Comparison of ENCODE assay signal across 8 mouse cellular contexts in genomic region chrX:7604879-7605574, GRCm38 (mm10). TPM values are rescaled to one million over a fixed set of nuclear protein-coding genes. Genes with fewer than 3 reads are reported as not detected.
DNase-seq lines count a peak whose midpoint lies in the region; ATAC-seq and TF ChIP-seq lines count a peak whose summit lies in the region.

Ccdc22 (minus strand) TSS chrX:7605517.

- peak within 1 kb of the TSS; percentile 70 for H3K4me3 ChIP-seq in G1E (ENCODE audit: low read depth, low read length)
- peak within 1 kb of the TSS; percentile 44 for H3K4me3 ChIP-seq in forebrain, postnatal 0 days (ENCODE audit: low read depth, low read length)
- peak within 1 kb of the TSS; percentile 52 for H3K4me3 ChIP-seq in lung, embryonic 15.5 days

- peak within 1 kb of the TSS; percentile 56 for H3K9ac ChIP-seq in forebrain, postnatal 0 days
- peak within 1 kb of the TSS; percentile 27; the same call in 1 of the 2 replicates for H3K9ac ChIP-seq in lung, embryonic 15.5 days

- no peaks in the 10 kb centered on the region for H3K9me3 ChIP-seq in G1E (replicated peaks)
- no peaks in the 10 kb centered on the region for H3K9me3 ChIP-seq in forebrain, postnatal 0 days (ENCODE audit: low read length)
- no peaks in the 10 kb centered on the region for H3K9me3 ChIP-seq in lung, embryonic 15.5 days

- WGBS in forebrain, postnatal 0 days, result 22% methylated on average over 28 of the region's 28 CpGs
- WGBS in lung, embryonic 15.5 days, result 15% methylated on average over 28 of the region's 28 CpGs

- H3K4me1 ChIP-seq in G1E (ENCODE audit: insufficient read depth, low read depth, low read length), result peaks cover 17% of the 10 kb centered on the region
- H3K4me1 ChIP-seq in forebrain, postnatal 0 days (ENCODE audit: insufficient read depth), result no peaks in the 10 kb centered on the region
- 0 out of 2 replicates have a peak, but pooled peaks cover 7% of the 10 kb centered on the region for H3K4me1 ChIP-seq in lung, embryonic 15.5 days

- H3K27ac ChIP-seq in forebrain, postnatal 0 days (ENCODE audit: low read depth, low read length), result peak within 1 kb of the TSS; percentile 57
- peak within 1 kb of the TSS; percentile 33; the same call in 1 of the 2 replicates for H3K27ac ChIP-seq in lung, embryonic 15.5 days

- H3K27me3 ChIP-seq in G1E (ENCODE audit: insufficient read depth, low read length), result peaks cover 4% of the 10 kb centered on the region; the same call in 1 of the 2 replicates
- H3K27me3 ChIP-seq in forebrain, postnatal 0 days (ENCODE audit: insufficient read depth, low read length), result no peaks in the 10 kb centered on the region
- H3K27me3 ChIP-seq in lung, embryonic 15.5 days, result no peaks in the 10 kb centered on the region

- H3K4me2 ChIP-seq in forebrain, postnatal 0 days (ENCODE audit: low read depth), result peak within 1 kb of the TSS; percentile 48
- peak within 1 kb of the TSS; percentile 52 for H3K4me2 ChIP-seq in lung, embryonic 15.5 days

- DNase-seq in G1E (ENCODE audit: low spot score), result peak; percentile 34
- peak; percentile 83 to 92 for DNase-seq in cerebellum, adult 18-20 months
- peak; percentile 87 for DNase-seq in forebrain, postnatal 0 days
- peak; percentile 82 for DNase-seq in heart, postnatal 4 days
- DNase-seq in layer of hippocampus, adult 8-10 months (ENCODE audit: low spot score in 2 of 2), result peak; percentile 76 to 79
- peak; percentile 72 for DNase-seq in ovary, adult 18-20 months (ENCODE audit: low spot score)
- DNase-seq in thymus, postnatal 0 days (ENCODE audit: low spot score), result peak; percentile 76

- TF ChIP-seq CTCF in G1E (IDR thresholded peaks at IDR 0.05; ENCODE audit: low read depth, low read length), result no peak
- no peak for TF ChIP-seq CTCF in forebrain, postnatal 0 days (IDR thresholded peaks at IDR 0.05; ENCODE audit: low read depth)

- peak; percentile 88 for ATAC-seq in G1E (ENCODE audit: extremely low read depth, insufficient number of reproducible peaks, low FRiP score, poor library complexity, severe bottlenecking)
- ATAC-seq in forebrain, postnatal 0 days, result peak; percentile 96
- ATAC-seq in lung, embryonic 15.5 days (ENCODE audit: borderline replicate concordance, extremely low read depth, low FRiP score, low TSS enrichment), result peak; percentile 90

- peaks cover 35% of the 10 kb centered on the region for H3K36me3 ChIP-seq in G1E (replicated peaks)
- no peaks in the 10 kb centered on the region for H3K36me3 ChIP-seq in forebrain, postnatal 0 days (ENCODE audit: insufficient read depth)
- H3K36me3 ChIP-seq in lung, embryonic 15.5 days, result no peaks in the 10 kb centered on the region

RNA-seq across cellular contexts. Expression of gene Ccdc22, which starts in this region (rescaled TPM):
- 5.2 and 7.2 TPM in 2 replicates for total RNA-seq in G1E (2014; fragmentation: Nextera tagmentation)
- total RNA-seq in G1E (2017), result 30.3 and 32.3 TPM in 2 replicates
- 29.4 and 31.7 TPM in 2 replicates for polyA plus RNA-seq in G1E (2012)
- total RNA-seq in forebrain, postnatal 0 days (2014; rRNA removed), result 36.4 and 36.7 TPM in 2 replicates
- polyA plus RNA-seq in forebrain, postnatal 0 days (2015; fragmentation: Nextera tagmentation; extraction: Ambion mirVana), result 25.8 and 27.5 TPM in 2 replicates
- 10 to 100 TPM; 12.1 to 12.7 TPM for total RNA-seq in heart, postnatal 4 days (2021)
- 10 to 100 TPM; 20.7 to 25.7 (median 23.1) TPM for total RNA-seq in layer of hippocampus, adult 8-10 months (2022)
- polyA plus RNA-seq in lung, embryonic 15.5 days (2015; fragmentation: Nextera tagmentation; extraction: Ambion mirVana), result 31.9 and 32.1 TPM in 2 replicates
- polyA plus RNA-seq in thymus, postnatal 0 days (2015; fragmentation: Nextera tagmentation; extraction: Ambion mirVana), result 33.1 and 36.0 TPM in 2 replicates

Comparison
In these comparisons a context has a peak if more than half of its experiments do, and no peak if none do; other contexts are left out.
1. Peak in every context shown above with its lines: DNase-seq, ATAC-seq, H3K4me3 ChIP-seq and H3K27ac ChIP-seq.
2. DNase-seq: peak in every context shown above with its lines; median percentile 88 in cerebellum, adult 18-20 months; 87 in forebrain, postnatal 0 days; 82 in heart, postnatal 4 days; 78 in layer of hippocampus, adult 8-10 months; 76 in thymus, postnatal 0 days; 72 in ovary, adult 18-20 months; 34 in G1E.